Mouse (Mus musculus): ENCODE data around the gene H2-Q1. TPM values are rescaled to one million over a fixed set of nuclear protein-coding genes. Genes with fewer than 3 reads are reported as not detected.
"Not testable (repeated sequence)": the region's sequence is repeated elsewhere in the genome, so short reads cannot be mapped to it uniquely, and the experiment has no call there.

The H2-Q1 gene
- total RNA-seq (2015) = not detected in 2 replicates
- total RNA-seq (2017) = not detected in 2 replicates

DNA sequence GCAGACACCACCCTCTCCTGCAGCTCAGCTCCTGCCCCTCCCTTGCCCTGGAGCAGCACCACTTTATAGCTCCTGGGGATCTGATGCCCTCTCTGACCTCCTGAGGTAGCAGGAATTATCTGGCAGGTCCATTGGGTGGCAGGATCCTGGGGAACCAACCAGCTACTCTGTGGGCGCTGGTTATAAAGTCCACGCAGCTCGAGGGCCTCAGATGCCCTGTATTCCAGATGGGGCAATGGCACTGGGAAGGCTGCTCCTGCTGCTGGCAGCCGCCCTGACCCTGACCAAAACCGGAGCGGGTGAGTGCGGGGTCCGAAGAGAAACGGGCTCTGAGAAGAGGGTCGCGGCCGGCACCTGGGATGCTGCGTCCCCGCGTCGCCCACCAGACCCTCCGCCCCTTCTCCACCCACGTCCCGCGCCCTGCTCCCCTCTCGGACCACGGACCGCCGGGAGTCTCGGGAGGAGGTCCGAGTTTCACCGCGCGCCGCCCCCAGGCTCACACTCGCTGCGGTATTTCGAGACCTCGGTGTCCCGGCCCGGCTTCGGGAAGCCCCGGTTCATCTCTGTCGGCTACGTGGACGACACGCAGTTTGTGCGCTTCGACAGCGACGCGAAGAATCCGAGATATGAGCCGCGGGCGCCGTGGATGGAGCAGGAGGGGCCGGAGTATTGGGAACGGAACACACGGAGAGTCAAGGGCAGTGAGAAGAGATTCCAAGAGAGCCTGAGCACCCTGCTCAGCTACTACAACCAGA lies at the start of gene H2-Q1:
Gene H2-Q1, plus strand, starts transcription at position 79 of the 755 bp plus-strand sequence.
- ATAC-seq (replicated peaks; ENCODE audit: poor library complexity) = no peak

DNA sequence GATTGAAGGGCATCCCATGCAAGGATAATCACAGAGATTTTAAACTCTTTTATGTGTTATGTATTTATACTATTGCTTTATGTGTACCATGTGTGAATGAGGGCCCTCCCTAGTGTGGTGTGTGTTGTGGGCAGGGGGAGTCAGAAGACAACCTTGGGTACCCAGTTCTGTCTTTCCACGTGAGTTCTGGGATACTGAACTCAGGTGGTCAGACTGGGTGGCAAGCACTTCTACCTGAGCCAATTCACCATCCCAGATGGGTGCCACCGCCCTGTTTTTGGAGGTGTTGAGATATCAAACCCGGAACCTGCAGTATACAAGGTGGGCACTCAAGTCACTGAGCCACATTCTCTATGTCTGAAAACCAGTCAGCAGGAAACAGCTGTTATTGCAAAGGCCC lies 48.0 kb upstream of the H2-Q1 start:
- ATAC-seq (replicated peaks; ENCODE audit: poor library complexity) = no peak

DNA sequence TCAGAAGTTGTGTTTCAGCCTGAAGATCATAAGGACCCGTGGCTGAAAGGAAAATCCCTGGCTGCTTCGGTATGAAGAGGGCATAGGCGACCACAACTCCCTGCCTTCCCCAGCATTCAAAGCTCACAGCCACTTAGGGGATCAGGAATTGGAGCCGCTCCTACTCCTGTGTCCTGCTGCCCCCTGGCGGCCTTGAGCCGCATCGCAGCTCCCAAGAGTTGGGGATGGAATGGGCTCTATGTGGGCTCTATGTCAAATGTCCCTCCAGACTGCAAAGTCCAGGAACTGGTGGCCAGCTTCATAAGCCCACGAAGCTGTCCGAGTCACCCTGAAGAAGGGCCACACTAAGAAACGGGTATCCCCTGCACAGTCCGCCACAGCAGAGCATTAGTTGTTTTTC lies 45.4 kb upstream of the H2-Q1 start:
- ATAC-seq (replicated peaks; ENCODE audit: poor library complexity) = peak; percentile 92

DNA sequence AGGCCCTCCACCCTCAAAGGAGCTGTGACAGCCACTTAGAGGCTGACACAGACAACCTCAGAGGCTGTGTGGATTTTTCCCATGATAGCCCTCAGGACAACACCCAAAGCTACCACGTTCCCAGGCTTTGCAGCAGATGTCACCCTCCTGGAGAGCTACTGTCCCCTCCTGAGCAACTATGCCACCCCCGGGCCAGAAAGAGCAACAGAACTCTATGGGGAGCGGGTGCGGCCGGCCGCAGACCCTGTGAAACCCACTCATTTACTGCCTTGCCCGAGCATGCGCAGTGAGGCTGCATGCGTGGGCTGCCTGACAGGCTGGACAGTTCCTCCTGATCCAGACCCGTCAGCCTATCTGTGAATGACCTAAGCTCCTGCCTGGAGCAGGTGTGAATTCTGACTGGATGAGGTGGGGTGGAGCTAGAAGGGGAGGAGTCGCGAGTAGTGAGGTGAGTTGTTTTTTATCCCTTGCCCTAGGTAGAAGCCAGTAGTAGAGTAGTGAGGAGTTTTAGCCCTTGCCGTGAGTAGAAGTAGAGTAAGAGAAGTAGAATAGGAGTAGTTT lies 43.8 kb upstream of the H2-Q1 start:
- ATAC-seq (replicated peaks; ENCODE audit: poor library complexity) = no peak

DNA sequence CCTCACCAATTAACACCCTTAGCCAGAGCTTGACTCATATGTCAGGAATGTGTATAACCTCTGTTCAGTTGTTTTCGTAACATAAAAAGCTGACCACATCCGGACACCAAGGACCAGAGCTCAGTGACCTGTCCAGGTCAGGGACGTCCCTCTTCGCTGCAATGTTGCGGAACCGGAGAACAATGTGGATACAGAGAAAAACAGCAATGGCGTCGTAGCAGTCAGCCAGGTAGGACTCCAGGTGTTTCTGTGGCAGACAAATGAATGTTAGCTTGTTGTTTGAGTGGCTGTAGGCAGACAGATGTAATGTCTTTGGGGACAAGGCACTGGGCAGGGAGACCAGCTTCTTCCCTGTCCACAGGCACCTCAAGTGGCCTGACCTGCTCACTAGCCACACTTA lies 42.2 kb upstream of the H2-Q1 start:
- ATAC-seq (replicated peaks; ENCODE audit: poor library complexity) = no peak

DNA sequence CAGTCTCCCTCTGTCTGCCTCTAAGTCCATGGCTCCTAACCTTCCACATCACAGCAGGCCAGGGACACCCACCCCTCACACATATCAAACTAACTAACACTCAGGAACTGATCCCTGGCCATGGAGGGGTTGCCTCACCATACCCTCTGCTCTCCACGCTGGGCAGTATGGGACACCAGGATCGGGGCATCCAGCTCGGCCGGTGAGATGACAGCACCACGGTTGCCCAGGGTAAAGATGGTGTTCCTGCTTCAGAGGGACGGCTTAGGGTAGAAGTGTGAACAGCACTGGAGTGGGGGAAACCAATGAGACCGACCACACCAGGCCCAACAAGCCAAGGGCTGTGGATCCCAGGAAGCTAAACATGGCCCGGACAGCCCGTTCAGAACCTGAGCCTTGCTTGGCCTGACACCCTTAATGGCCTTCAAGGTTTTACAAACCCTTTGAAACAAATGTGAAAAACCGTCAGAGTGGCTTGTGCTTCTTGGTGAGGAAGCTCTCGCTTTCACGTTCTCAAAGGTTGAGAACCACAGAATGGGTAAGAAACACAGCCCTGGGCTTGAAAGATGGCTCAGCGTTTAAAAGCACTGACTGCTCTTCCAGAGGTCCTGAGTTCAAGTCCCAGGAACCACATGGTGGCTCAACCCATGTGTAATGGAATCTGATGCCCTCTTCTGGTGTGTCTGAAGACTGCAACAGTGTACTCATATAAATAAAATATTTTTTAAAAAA lies 41.1 kb upstream of the H2-Q1 start:
- no peak for ATAC-seq (replicated peaks; ENCODE audit: poor library complexity)

DNA sequence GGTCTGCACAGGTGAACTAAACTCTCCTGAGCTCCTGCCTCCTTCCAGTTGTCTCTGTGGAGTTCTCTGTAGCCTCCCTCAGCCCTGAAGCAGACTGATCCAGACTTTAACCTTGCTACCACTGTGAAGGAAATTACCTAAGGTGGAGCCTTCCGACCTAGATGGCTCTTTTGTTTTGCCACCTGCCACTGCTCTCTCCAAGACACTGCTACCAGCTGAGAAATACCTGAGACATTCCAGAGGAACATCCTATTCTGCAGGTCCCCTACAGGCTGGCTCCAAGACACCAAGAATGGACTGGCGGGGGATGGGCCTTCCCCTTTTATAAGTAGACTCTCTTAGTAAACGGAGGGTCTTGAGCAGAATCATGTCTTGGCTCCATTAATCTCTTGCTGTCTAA lies 39.9 kb upstream of the H2-Q1 start:
- no peak for ATAC-seq (replicated peaks; ENCODE audit: poor library complexity)

DNA sequence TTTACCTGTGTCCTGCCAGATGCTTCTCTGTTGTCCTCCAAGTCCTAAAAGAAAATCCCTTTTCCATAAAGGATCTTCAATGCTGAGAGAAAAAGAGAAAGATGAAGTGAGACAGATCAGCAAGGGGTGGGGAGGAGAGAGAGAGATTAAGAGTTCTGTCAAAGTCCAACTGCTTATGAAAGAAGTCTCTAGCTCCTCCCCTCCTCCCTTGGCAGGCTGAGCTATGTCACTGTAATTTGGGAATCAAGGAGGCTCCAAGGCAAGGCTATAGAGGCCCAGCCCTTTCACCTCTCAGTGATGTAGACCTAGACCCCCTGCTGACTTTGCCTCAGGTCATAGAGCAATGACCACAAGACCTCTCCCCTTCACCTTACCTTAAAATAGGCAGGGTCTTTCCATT lies 34.8 kb upstream of the H2-Q1 start:
- ATAC-seq (replicated peaks; ENCODE audit: poor library complexity) = no peak

DNA sequence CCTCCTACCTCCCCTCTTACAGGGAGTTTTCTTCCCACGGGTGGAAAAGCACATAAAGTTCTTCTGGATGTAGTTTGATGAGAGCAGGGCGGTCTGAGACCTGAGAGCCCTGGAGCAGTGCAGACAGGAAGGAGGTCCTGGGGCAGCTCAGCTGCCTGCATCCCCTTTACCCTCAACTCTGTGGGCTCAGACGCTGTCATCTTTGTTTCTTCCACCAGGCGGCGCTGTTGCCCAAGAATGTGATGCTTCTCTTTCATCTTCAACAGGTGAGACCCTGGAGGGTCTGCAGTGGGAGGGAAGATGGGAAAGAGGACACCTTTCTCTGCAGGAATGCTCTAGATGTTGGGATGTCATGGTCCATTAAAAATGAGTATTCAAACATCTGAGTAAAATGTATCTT lies 24.4 kb upstream of the H2-Q1 start:
- not testable (repeated sequence) for ATAC-seq (replicated peaks; ENCODE audit: poor library complexity)

DNA sequence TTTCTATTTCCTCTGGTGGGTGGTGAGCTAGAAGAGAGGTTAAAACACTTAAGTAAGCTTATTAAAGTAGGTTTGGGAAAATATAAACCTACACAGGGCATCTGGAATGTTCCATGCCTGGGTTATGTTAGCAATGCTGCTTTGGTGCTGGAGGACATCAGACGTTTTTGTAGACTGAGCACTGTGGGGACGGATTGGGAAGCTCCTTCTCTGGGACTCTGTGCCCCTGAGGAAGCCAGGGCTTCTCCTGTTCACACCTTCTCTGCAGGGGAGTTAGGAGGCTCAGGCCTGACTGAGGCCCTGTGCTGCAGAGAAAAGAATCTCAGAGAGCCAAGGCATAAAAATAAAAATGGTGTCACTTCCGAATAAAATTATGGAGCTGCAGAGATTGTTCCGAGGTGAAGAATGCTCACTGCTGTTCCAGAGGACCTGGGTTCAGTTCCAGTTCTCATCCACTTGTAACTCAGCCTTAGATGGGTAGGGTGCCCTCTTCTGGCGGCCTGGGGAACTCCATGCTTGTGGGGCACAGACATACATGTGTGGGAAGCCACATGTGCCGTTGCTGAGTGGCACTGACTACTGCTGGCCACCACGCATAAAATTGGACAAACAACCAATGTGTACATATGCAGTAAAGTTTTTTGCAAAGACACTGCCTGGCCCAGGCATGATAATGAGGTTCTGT lies 19.8 kb upstream of the H2-Q1 start:
- ATAC-seq (replicated peaks; ENCODE audit: poor library complexity) = not testable (repeated sequence)

DNA sequence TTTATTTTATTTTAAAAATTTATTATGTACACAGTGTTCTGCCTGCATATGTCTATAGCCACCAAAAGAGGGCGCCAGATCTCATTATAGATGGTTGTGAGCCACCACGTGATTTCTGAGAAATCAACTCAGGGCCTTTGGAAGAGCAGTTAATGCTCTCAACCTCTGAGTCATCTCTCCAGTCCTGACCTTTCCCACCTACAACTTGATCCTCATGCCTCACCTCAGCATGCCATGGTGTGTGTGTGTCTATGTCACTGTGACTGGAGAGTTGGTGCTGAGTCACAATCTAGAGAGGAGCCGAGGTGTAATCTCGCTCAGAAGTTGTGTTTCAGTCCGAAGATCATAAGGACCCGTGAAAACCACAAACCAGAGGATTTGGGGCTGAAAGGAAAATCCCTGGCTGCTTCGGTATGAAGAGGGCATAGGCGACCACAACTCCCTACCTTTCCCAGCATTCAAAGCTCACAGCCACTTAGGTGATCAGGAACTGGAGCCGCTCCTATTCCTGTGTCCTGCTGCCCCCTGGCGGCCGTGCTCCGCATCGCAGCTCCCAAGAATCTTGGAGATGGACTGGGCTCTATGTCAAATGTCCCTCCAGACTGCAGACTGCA lies 18.5 kb upstream of the H2-Q1 start:
- peak; percentile 95 for ATAC-seq (replicated peaks; ENCODE audit: poor library complexity)

DNA sequence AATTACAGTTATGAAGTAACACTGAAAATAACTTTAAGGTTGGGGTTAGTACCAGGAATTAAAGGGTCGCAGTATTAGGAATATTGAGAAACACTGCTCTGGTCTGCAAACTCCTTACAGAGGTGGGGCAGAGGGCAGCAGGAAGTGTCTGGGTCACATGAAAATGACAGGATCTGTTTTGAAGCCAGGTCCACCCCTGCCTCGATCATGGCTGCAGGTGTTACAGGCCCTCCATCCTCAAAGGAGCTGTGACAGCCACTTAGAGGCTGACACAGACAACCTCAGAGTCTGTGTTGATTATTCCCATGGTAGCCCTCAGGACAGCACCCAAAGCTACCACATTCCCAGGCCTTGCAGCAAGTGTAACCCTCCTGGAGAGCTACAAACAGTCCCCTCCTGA lies 16.9 kb upstream of the H2-Q1 start:
- no peak for ATAC-seq (replicated peaks; ENCODE audit: poor library complexity)

DNA sequence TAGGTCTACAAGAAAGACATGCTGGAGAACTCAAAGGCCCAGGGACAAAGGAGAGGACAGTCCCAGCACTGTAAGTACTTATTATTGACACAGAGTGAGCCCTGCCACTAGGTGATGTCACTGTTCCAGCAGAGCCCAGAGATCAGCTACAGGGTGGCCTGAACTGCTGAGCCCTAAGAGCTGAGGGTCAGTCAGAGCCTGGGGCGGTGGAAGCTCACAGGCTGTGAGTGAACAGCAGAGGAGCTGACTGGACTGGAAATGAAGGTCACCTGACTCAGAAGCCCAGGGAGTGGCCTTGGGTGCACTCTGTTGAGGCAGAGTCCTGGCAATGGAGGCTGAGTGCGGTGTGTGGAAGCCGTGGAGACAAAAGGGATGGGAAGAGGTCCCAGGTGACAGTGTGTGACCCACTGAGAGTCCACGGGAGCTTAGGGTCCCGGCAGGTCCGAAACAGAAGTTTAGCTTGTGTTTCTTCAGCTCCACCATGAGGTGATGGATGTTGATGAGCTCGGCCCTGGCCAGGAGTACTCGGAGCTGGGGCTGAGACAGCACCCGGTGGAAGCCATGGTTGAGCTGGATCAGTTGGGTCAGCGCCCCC lies 16.4 kb upstream of the H2-Q1 start:
- ATAC-seq (replicated peaks; ENCODE audit: poor library complexity) = no peak

DNA sequence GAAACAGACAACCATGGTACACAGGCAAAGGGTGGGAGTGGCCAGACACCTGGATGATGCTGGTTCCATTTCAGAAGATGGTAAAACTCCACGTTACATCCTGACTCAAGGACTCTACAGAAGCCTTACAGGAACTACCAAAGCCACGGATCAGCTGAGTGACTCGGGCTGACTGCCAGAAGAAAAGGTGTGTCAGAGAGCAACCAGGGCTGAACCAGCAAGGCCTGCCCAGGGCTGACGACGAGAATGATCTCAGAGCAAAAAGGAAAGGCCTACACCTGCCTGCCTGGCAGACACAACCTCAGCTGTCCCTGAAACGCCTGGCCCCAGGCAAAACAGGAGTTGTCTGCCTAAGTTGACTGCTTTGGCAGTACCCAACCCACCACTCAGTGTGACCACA lies 15.7 kb upstream of the H2-Q1 start:
- ATAC-seq (replicated peaks; ENCODE audit: poor library complexity) = no peak

DNA sequence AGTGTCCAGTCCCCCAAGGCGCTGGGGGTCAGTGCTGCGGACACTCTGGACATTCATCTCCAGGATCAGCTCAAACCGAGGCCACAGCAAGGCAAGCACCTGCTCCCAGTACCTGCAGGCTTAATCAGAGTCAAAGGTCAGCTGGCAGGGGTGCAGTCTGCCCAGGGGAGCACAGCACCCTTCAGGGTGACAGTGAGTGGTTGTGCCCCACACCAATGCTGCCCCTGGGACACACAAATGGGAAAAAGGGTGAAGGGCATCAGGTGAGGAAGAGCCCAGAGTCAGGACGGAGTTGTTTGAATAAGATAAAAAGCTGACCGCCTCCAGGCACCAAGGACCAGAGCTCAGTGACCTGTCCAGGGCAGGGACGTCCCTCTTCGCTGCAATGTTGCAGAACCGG lies 15.3 kb upstream of the H2-Q1 start:
- ATAC-seq (replicated peaks; ENCODE audit: poor library complexity) = not testable (repeated sequence)

DNA sequence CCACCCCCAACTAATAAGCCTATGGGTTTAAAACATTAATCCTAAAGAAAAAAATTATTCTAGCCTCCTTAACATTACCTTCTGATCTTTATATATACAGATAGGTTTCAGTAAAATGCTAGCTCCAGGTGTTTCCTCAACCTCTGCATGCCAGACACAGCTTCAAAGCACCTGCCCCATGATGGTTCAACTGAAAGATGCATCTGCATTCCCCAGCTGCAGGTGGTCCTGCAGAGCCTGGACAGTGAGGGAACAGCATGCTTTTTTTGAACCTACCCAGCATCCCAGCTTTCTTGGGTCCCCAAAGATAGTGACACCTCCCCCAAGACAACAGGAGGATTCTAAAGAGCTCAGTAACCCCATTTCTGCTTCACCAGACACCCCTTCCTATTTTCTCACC lies 1.5 kb upstream of the H2-Q1 start:
- ATAC-seq (replicated peaks; ENCODE audit: poor library complexity) = no peak

DNA sequence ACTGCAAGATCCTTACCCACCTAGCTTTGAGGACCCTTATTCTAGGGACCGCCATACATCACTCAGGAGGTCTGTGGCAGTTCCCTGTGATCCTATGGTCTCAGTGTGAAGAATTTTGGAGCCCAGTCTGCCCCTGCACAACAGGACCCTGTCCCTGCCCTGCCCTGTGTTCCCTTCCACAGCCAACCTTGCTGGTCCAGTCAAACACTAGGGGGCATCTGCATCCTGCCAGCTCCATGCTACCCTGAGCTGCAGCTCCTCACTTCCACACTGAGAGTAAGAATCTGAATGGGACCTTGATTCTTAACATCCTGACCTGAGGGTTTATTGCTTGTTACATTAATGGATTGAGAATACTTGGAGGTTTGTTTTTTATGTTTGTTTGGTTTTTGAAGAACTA lies 4.9 kb downstream of the H2-Q1 start:
- not testable (repeated sequence) for ATAC-seq (replicated peaks; ENCODE audit: poor library complexity)

DNA sequence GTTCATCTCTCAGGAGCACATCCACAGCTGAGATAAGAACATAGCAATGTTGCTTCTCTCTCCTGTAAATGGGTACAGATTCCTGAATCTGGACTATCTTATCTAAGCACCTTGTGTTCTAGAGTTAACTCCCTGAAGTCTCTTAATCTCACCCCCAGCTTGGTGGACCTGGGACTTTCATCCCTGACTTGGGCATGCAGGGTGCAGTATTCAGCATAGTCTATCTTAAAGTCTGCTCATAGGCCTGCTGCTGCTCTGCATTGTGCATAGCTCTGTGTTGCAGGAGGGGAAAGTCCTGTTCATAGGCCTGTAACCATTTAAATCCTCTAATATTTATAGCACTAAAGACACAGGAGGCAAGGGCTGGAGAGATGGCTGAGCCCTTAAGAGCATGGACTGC lies 5.8 kb downstream of the H2-Q1 start:
- ATAC-seq (replicated peaks; ENCODE audit: poor library complexity) = not testable (repeated sequence)

DNA sequence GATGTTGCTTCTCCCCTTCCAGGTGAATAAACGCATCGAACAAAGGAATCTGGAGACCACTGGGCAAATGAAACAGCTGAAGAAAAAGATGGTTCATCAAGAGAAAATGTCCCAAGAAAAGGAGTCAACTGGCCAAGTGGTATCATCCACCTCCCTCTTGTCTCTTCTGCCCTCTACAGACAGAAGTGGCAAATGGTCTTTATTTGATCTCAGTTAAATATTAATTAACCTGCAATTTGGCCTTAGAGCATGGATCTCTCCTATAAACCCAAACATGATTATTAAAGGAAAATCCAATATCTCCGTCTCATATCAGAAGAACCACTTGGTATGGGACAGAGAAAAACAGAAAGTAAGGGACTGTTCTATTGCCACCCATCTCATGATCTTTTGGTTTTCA lies 9.5 kb downstream of the H2-Q1 start:
- not testable (repeated sequence) for ATAC-seq (replicated peaks; ENCODE audit: poor library complexity)

DNA sequence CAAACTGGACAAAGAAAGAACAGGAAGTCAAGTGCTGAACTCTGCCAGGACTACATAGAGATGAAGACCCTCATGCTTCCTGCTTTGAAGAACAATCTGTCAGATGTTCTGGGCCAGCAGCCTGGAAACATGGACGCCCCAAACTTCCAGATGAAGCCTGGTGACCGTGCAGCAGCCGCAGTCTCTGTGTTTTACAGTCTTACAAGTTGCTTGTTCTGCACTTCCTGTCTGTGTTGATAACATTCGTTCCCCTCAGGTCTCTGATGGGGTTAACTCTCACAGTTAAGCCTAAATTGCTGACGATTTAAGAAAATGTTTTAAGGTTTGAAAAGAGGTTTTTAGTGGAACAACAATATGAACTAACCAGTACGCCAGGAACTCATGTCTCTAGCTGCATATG lies 11.3 kb downstream of the H2-Q1 start:
- ATAC-seq (replicated peaks; ENCODE audit: poor library complexity) = not testable (repeated sequence)
